Mouse (Mus musculus) spleen, adult 2 months (tissue): ENCODE data around the gene Gnaq.

Source experiments
- CTCF ChIP-seq: fragments of 200-500 bp; IDR thresholded peaks from 2 replicates; pipeline ENCODE4 v1.5.1; 2011; ENCODE audit warnings: mild to moderate bottlenecking, inconsistent platforms; ENCODE audit not compliant: insufficient read depth, insufficient read length, insufficient replicate concordance; ENCODE audit errors: extremely low read depth
- POLR2A ChIP-seq: fragments of 200-500 bp; IDR thresholded peaks from 2 replicates; pipeline ENCODE4 v1.6.1; 2011; ENCODE audit warnings: low read depth, low read length, inconsistent platforms

DNA sequence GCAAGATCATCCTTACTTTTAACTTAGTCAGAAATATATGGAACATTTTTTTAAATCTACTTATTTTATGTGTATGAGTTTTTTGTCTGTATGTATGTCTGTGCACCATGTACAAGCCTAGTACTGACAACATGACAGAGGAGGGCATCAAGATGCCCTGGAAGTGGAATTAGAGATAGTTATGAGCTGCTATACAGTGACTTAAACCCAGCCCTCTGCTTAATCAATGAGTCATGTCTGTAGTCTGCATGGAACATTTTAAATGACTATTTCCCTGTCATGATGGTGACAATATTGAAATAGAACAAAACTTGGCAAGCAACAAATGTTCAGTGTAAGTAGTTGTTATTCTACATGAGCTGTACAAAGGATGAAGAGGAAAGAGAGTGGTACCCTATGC, 196.4 kb downstream of the Gnaq start:
- no peak for TF ChIP-seq POLR2A
- TF ChIP-seq CTCF, result no peak
